Mouse (Mus musculus) CD4-positive, CD25-positive, alpha-beta regulatory T cell, adult 2 months (primary cell): Measurements from ENCODE around the gene Dydc2.
A peak's percentile ranks its signal among the peaks of the same experiment; 100 is the strongest.

Source experiments
- DNase-seq: peaks from one replicate; pipeline ENCODE4 v3.0.0-alpha.2; 2012; ENCODE audit warnings: low read depth, low spot score

Dydc2 gene

GRCm38 (mm10) chr14:41047402-41047801 lies 21.6 kb downstream of the Dydc2 start:
- DNase-seq, result no peak

GRCm38 (mm10) chr14:41035146-41035798 lies 33.7 kb downstream of the Dydc2 start:
- DNase-seq, result peak; percentile 78

GRCm38 (mm10) chr14:41033135-41034110 lies 35.6 kb downstream of the Dydc2 start:
- peak; percentile 88 for DNase-seq

GRCm38 (mm10) chr14:41030989-41031513 lies 38.0 kb downstream of the Dydc2 start:
- no peak for DNase-seq

GRCm38 (mm10) chr14:41029303-41029702 lies 39.7 kb downstream of the Dydc2 start:
- DNase-seq, result no peak

- no peak for DNase-seq
Observed at GRCm38 (mm10) chr14:41025594-41026284, 43.3 kb downstream of the Dydc2 start.

GRCm38 (mm10) chr14:41025087-41025486 lies 43.9 kb downstream of the Dydc2 start:
- DNase-seq, result no peak

GRCm38 (mm10) chr14:41021246-41021645 lies 47.8 kb downstream of the Dydc2 start:
- DNase-seq, result no peak

- no peak for DNase-seq
Observed at GRCm38 (mm10) chr14:41017460-41017859, 51.5 kb downstream of the Dydc2 start.

GRCm38 (mm10) chr14:41014701-41015240 lies 54.2 kb downstream of the Dydc2 start:
- peak; percentile 9 for DNase-seq

- DNase-seq, result peak; percentile 94
Observed at GRCm38 (mm10) chr14:41013630-41014613, 55.1 kb downstream of the Dydc2 start, which contains the start of gene Fam213a. Gene Fam213a (minus strand): TSS chr14:41013788.

- DNase-seq, result no peak
Observed at GRCm38 (mm10) chr14:41013143-41013542, 55.9 kb downstream of the Dydc2 start.

GRCm38 (mm10) chr14:41011916-41012315 lies 57.1 kb downstream of the Dydc2 start:
- DNase-seq, result no peak

GRCm38 (mm10) chr14:41008138-41008537 lies 60.9 kb downstream of the Dydc2 start:
- DNase-seq, result no peak

- DNase-seq, result no peak
Observed at GRCm38 (mm10) chr14:41007641-41008040, 61.4 kb downstream of the Dydc2 start.

GRCm38 (mm10) chr14:41006899-41007298 lies 62.1 kb downstream of the Dydc2 start:
- DNase-seq, result no peak

GRCm38 (mm10) chr14:41006263-41006662 lies 62.7 kb downstream of the Dydc2 start:
- DNase-seq, result no peak

GRCm38 (mm10) chr14:41005716-41006115 lies 63.3 kb downstream of the Dydc2 start:
- no peak for DNase-seq

GRCm38 (mm10) chr14:41004201-41005141 lies 64.5 kb downstream of the Dydc2 start:
- no peak for DNase-seq
